Mouse (Mus musculus): ENCODE results near the gene Ndufb4.
"Not testable (repeated sequence)": the region's sequence is repeated elsewhere in the genome, so short reads cannot be mapped to it uniquely, and the experiment has no call there.

The Ndufb4 gene

GRCm38 (mm10) chr16:37653731-37654657 lies at the start of gene Ndufb4:
Gene Ndufb4, minus strand, starts transcription at chr16:37654453.
- DNase-seq (ENCODE audit: low read depth, low spot score), result peak; percentile 100

GRCm38 (mm10) chr16:37703884-37704283 lies 49.6 kb upstream of the Ndufb4 start:
- DNase-seq (ENCODE audit: low read depth, low spot score), result no peak

GRCm38 (mm10) chr16:37700071-37700470 lies 45.8 kb upstream of the Ndufb4 start:
- not testable (repeated sequence) for DNase-seq (ENCODE audit: low read depth, low spot score)

- no peak for DNase-seq (ENCODE audit: low read depth, low spot score)
These were observed 44.5 kb upstream of the Ndufb4 start for GRCm38 (mm10) chr16:37698767-37699166.

GRCm38 (mm10) chr16:37697271-37697670 lies 43.0 kb upstream of the Ndufb4 start:
- no peak for DNase-seq (ENCODE audit: low read depth, low spot score)

GRCm38 (mm10) chr16:37690932-37691730 lies 36.9 kb upstream of the Ndufb4 start:
- DNase-seq (ENCODE audit: low read depth, low spot score), result no peak

- no peak for DNase-seq (ENCODE audit: low read depth, low spot score)
These were observed 36.2 kb upstream of the Ndufb4 start for GRCm38 (mm10) chr16:37690465-37690864.

GRCm38 (mm10) chr16:37689934-37690333 lies 35.7 kb upstream of the Ndufb4 start:
- DNase-seq (ENCODE audit: low read depth, low spot score), result no peak

GRCm38 (mm10) chr16:37689251-37689926 lies 35.1 kb upstream of the Ndufb4 start:
- DNase-seq (ENCODE audit: low read depth, low spot score), result no peak

- no peak for DNase-seq (ENCODE audit: low read depth, low spot score)
These were observed 33.9 kb upstream of the Ndufb4 start for GRCm38 (mm10) chr16:37688181-37688580.

GRCm38 (mm10) chr16:37687301-37687980 lies 33.2 kb upstream of the Ndufb4 start:
- DNase-seq (ENCODE audit: low read depth, low spot score), result no peak

- no peak for DNase-seq (ENCODE audit: low read depth, low spot score)
These were observed 32.6 kb upstream of the Ndufb4 start for GRCm38 (mm10) chr16:37686834-37687233.

- DNase-seq (ENCODE audit: low read depth, low spot score), result no peak
These were observed 31.8 kb upstream of the Ndufb4 start for GRCm38 (mm10) chr16:37685946-37686600.

GRCm38 (mm10) chr16:37684634-37685441 lies 30.6 kb upstream of the Ndufb4 start:
- peak; percentile 94 for DNase-seq (ENCODE audit: low read depth, low spot score)

GRCm38 (mm10) chr16:37684259-37684633 lies 30.0 kb upstream of the Ndufb4 start:
- DNase-seq (ENCODE audit: low read depth, low spot score), result no peak

- DNase-seq (ENCODE audit: low read depth, low spot score), result no peak
These were observed 29.2 kb upstream of the Ndufb4 start for GRCm38 (mm10) chr16:37683154-37684130.

GRCm38 (mm10) chr16:37682309-37682975 lies 28.2 kb upstream of the Ndufb4 start:
- DNase-seq (ENCODE audit: low read depth, low spot score), result no peak

- no peak for DNase-seq (ENCODE audit: low read depth, low spot score)
These were observed 26.6 kb upstream of the Ndufb4 start for GRCm38 (mm10) chr16:37680831-37681230.

Data from skeletal muscle tissue, adult 2 months (tissue).